Mouse (Mus musculus) CH12.LX (cell line): ENCODE measurements at regions not wholly inside any gene's neighbourhood (a gene's known extent, or its start where the extent isn't known, plus 50 kb on each side); places are given as distances from the start of the nearest gene placed in this dataset.

ENCODE experiments used
- DNase-seq: peaks from one replicate; pipeline ENCODE4 v3.0.0-alpha.2; 2013; ENCODE audit errors: extremely low read depth
- H3K27ac ChIP-seq: 2 replicates; pipeline ENCODE4 v1.5.1; 2012; ENCODE audit warnings: low read depth, mild to moderate bottlenecking, control low read depth, moderate library complexity; ENCODE audit not compliant: insufficient read depth
- H3K27me3 ChIP-seq: replicated peaks from 2 replicates; pipeline ENCODE3; 2012; ENCODE audit warnings: inconsistent platforms
- H3K36me3 ChIP-seq, 2 experiments: replicated peaks in 1 of 2; 2 replicates each; pipeline versions ENCODE3 to v1.6.1; 2012; ENCODE audit warnings: inconsistent platforms in 1 of 2, low read length in 1 of 2, mild to moderate bottlenecking in 1 of 2, mixed read lengths in 1 of 2, moderate library complexity in 1 of 2; ENCODE audit not compliant: control insufficient read depth in 1 of 2, insufficient read depth in 1 of 2
- H3K4me1 ChIP-seq, 2 experiments: 2 replicates each; pipeline ENCODE4 v1.6.1; 2012; ENCODE audit warnings: inconsistent platforms in 1 of 2, moderate library complexity in 1 of 2; ENCODE audit not compliant: insufficient read depth in 2 of 2, control insufficient read depth in 1 of 2
- H3K4me2 ChIP-seq: 2 replicates; pipeline ENCODE4 v1.6.1; 2012; ENCODE audit warnings: low read depth, mild to moderate bottlenecking, control low read depth; ENCODE audit not compliant: poor library complexity, insufficient read depth, severe bottlenecking
- H3K4me3 ChIP-seq, 3 experiments: fragments of 150-350 bp in 1 of 3; sonication (generic) in 1 of 3; replicated peaks in 1 of 3; 2 replicates each; pipeline versions ENCODE3 to v1.5.1; 2011 to 2012; ENCODE audit warnings: low read depth in 2 of 3, low read length in 2 of 3, mild to moderate bottlenecking in 2 of 3, moderate library complexity in 2 of 3, control low read depth in 1 of 3, improper control_type of control experiment in 1 of 3, inconsistent platforms in 1 of 3, mixed read lengths in 1 of 3; ENCODE audit not compliant: poor library complexity in 1 of 3
- H3K79me2 ChIP-seq: replicated peaks from 2 replicates; pipeline ENCODE4 v1.6.1; 2012; ENCODE audit warnings: mild to moderate bottlenecking, moderate library complexity; ENCODE audit not compliant: control insufficient read depth, poor library complexity, insufficient read depth, severe bottlenecking; ENCODE audit errors: extremely low read depth
- H3K9ac ChIP-seq: 2 replicates; pipeline ENCODE4 v1.6.1; 2012; ENCODE audit warnings: low read depth, mild to moderate bottlenecking, control low read depth, moderate library complexity; ENCODE audit not compliant: insufficient read depth
- H3K9me3 ChIP-seq: replicated peaks from 2 replicates; pipeline ENCODE3; 2012; ENCODE audit warnings: low read length, inconsistent platforms, mixed read lengths
- BHLHE40 ChIP-seq: IDR thresholded peaks from 2 replicates; pipeline ENCODE4 v1.6.1; 2011; ENCODE audit warnings: mild to moderate bottlenecking, low read depth, low read length, improper control_type of control experiment
- ETS1 ChIP-seq: conservative IDR thresholded peaks from 2 replicates; pipeline ENCODE4 v1.6.1; 2012; ENCODE audit warnings: low read depth, mild to moderate bottlenecking, inconsistent platforms, low read length, improper control_type of control experiment, moderate library complexity
- GABPA ChIP-seq: IDR thresholded peaks from 2 replicates; pipeline ENCODE4 v1.6.1; 2012; ENCODE audit warnings: low read depth, low read length, improper control_type of control experiment, inconsistent platforms; ENCODE audit not compliant: insufficient replicate concordance
- KAT2A ChIP-seq: IDR thresholded peaks from 2 replicates; pipeline ENCODE4 v1.6.1; 2012; ENCODE audit warnings: low read length, improper control_type of control experiment, inconsistent platforms; ENCODE audit not compliant: insufficient replicate concordance
- MAFK ChIP-seq: IDR thresholded peaks from 2 replicates; pipeline ENCODE4 v1.6.1; 2011; ENCODE audit warnings: low read length, improper control_type of control experiment; ENCODE audit not compliant: insufficient replicate concordance
- MAX ChIP-seq: IDR thresholded peaks from 2 replicates; pipeline ENCODE4 v1.6.1; 2011; ENCODE audit warnings: low read length, improper control_type of control experiment
- MYC ChIP-seq: IDR thresholded peaks from 2 replicates; pipeline ENCODE4 v1.6.1; 2011; ENCODE audit warnings: low read depth, mild to moderate bottlenecking, improper control_type of control experiment, low read length
- NRF1 ChIP-seq: IDR thresholded peaks from 2 replicates; pipeline ENCODE4 v1.6.1; 2014; ENCODE audit warnings: low read depth, mild to moderate bottlenecking, inconsistent platforms, low read length, improper control_type of control experiment, moderate library complexity
- RCOR1 ChIP-seq: conservative IDR thresholded peaks from 2 replicates; pipeline ENCODE4 v1.6.1; 2012; ENCODE audit warnings: low read depth, mild to moderate bottlenecking, inconsistent platforms, low read length, improper control_type of control experiment
- SIN3A ChIP-seq: IDR thresholded peaks from 2 replicates; pipeline ENCODE4 v1.6.1; 2012; ENCODE audit warnings: low read length, improper control_type of control experiment, inconsistent platforms
- SMC3 ChIP-seq: IDR thresholded peaks from 2 replicates; pipeline ENCODE4 v1.6.1; 2011; ENCODE audit warnings: low read depth, low read length, improper control_type of control experiment
- TBP ChIP-seq: conservative IDR thresholded peaks from 2 replicates; pipeline ENCODE4 v1.6.1; 2011; ENCODE audit warnings: low read depth, low read length, improper control_type of control experiment
- UBTF ChIP-seq: IDR thresholded peaks from 2 replicates; pipeline ENCODE4 v1.6.1; 2012; ENCODE audit warnings: low read depth, mild to moderate bottlenecking, inconsistent platforms, low read length, improper control_type of control experiment, moderate library complexity
- USF1 ChIP-seq: IDR thresholded peaks from 2 replicates; pipeline ENCODE4 v1.6.1; 2014; ENCODE audit warnings: low read depth, mild to moderate bottlenecking, inconsistent platforms, low read length, improper control_type of control experiment
- ZKSCAN1 ChIP-seq: IDR thresholded peaks from 2 replicates; pipeline ENCODE4 v1.6.1; 2012; ENCODE audit warnings: low read depth, inconsistent platforms, low read length, improper control_type of control experiment, borderline replicate concordance
- ZMIZ1 ChIP-seq: IDR thresholded peaks from 2 replicates; pipeline ENCODE4 v1.6.1; 2012; ENCODE audit warnings: low read depth, mild to moderate bottlenecking, inconsistent platforms, low read length, improper control_type of control experiment
- ZNF384 ChIP-seq: IDR thresholded peaks from 2 replicates; pipeline ENCODE4 v1.6.1; 2012; ENCODE audit warnings: low read depth, low read length, improper control_type of control experiment, inconsistent platforms
- dilution Hi-C: fragments of 300-500 bp; cut with MboI; formaldehyde crosslinking; loops from 2 replicates; pipeline ENCODE4 v1.14.3; 2020; ENCODE audit warnings: low sequenced_read_pairs; ENCODE audit not compliant: extremely low pct_unique_long_range_greater_than_20kb, extremely low pct_ligation_motif_present
- in situ Hi-C: fragments of 300-500 bp; cut with MboI; formaldehyde crosslinking; loops from 3 replicates; pipeline ENCODE4 v1.14.3; 2019; ENCODE audit warnings: low sequenced_read_pairs, low pct_ligation_motif_present, low pct_unique_long_range_greater_than_20kb, mixed read lengths

DNA sequence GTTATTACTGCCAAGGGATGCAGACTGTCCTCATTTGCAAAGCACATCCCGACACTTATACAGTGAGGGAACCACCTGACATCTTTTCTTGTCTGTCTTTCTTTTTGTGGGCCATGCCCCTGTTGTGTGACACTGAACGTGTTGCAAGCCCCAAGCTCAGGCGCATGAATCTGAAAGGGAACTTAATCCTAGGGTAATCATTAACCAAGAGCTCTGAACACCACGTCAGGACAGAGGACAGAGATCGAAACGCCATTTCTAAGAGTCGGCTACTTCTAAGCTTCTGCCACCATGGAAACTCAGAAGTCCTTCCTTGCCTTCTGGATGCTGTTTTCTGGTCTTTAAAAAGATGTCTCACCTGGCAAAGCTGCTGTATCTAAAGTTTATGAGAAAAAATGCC, 170.3 kb upstream of the Klf14 start:
- no peaks in the 10 kb centered on the region for H3K9me3 ChIP-seq
- no peak overlapping the region for H3K4me2 ChIP-seq
- H3K9ac ChIP-seq = no peak overlapping the region
- peaks cover 18 to 66% of the 10 kb centered on the region in 2 experiments for H3K4me1 ChIP-seq
- TF ChIP-seq ZMIZ1 (no peak), UBTF (no peak), SMC3 (no peak), TBP (no peak), USF1 (no peak), KAT2A (no peak), MAFK (no peak), ZKSCAN1 (no peak), MAX (no peak), ZNF384 (no peak), MYC (no peak), SIN3A (no peak)
- peaks cover 8 to 44% of the 10 kb centered on the region in 2 experiments for H3K36me3 ChIP-seq
- in situ Hi-C loops (no loop called here), dilution Hi-C loops (no loop called here)
- H3K27me3 ChIP-seq = no peaks in the 10 kb centered on the region
- H3K79me2 ChIP-seq = peaks cover 13% of the 10 kb centered on the region
- no peak overlapping the region for H3K4me3 ChIP-seq
- no peak for DNase-seq
- H3K27ac ChIP-seq = no peak overlapping the region

GRCm38 (mm10) chr6:31129987-31130386, 171.1 kb upstream of the Klf14 start:
- no peaks in the 10 kb centered on the region for H3K9me3 ChIP-seq
- no peak for TF ChIP-seq SMC3
- peak; percentile 54 for TF ChIP-seq ETS1
- no peak for TF ChIP-seq GABPA
- 0 out of 2 replicates have a peak, but pooled peaks have one; percentile 30 for TF ChIP-seq MAX
- TF ChIP-seq RCOR1 = no peak
- peak; percentile 86 for TF ChIP-seq BHLHE40
- TF ChIP-seq NRF1 = peak; percentile 56
- TF ChIP-seq, all 38 proteins: peak for 4
- Histone ChIP-seq H3K4me1 (peaks cover 18 to 66% of the 10 kb centered on the region in 2 experiments), H3K9ac (no peak overlapping the region), H3K79me2 (peaks cover 5% of the 10 kb centered on the region), H3K27me3 (no peaks in the 10 kb centered on the region), H3K36me3 (peaks cover 9 to 52% of the 10 kb centered on the region in 2 experiments), H3K4me2 (no peak overlapping the region), H3K4me3 (peak overlapping the region in 1 of 3 experiments; percentile 4), H3K27ac (no peak overlapping the region)
- peak; percentile 59 for DNase-seq
- in situ Hi-C loops (no loop called here), dilution Hi-C loops (no loop called here)
